Mouse (Mus musculus) heart, embryonic 13.5 days (tissue): ENCODE results near the gene Cited1. TPM values are rescaled to one million over a fixed set of nuclear protein-coding genes. Genes with fewer than 3 reads are reported as not detected.

ENCODE experiments used
- ATAC-seq: fragments of 200-750 bp; cut with Nextera tagmentation; 2 replicates; pipeline ENCODE4 v1.8.0; 2017; ENCODE audit warnings: moderate TSS enrichment; ENCODE audit not compliant: insufficient number of reproducible peaks, low FRiP score, low TSS enrichment; ENCODE audit errors: extremely low read depth
- H3K27ac ChIP-seq: fragments of 300-500 bp; sonication (generic); replicated peaks from 2 replicates; pipeline ENCODE4 v1.5.1; 2015; ENCODE audit warnings: moderate library complexity, mild to moderate bottlenecking, inconsistent platforms
- H3K27me3 ChIP-seq: fragments of 300-500 bp; sonication (generic); replicated peaks from 2 replicates; pipeline ENCODE4 v1.6.1; 2015; ENCODE audit warnings: mild to moderate bottlenecking, inconsistent platforms
- H3K36me3 ChIP-seq: fragments of 300-500 bp; sonication (generic); 2 replicates; pipeline ENCODE4 v1.6.1; 2015; ENCODE audit warnings: mild to moderate bottlenecking, inconsistent platforms
- H3K4me1 ChIP-seq: fragments of 300-500 bp; sonication (generic); 2 replicates; pipeline ENCODE4 v1.6.1; 2015; ENCODE audit warnings: inconsistent platforms
- H3K4me2 ChIP-seq: fragments of 300-500 bp; sonication (generic); 2 replicates; pipeline ENCODE4 v1.6.1; 2015; ENCODE audit warnings: inconsistent platforms, mild to moderate bottlenecking, moderate library complexity
- H3K4me3 ChIP-seq: fragments of 300-500 bp; sonication (generic); 2 replicates; pipeline ENCODE4 v1.5.1; 2015; ENCODE audit warnings: moderate library complexity, mild to moderate bottlenecking, inconsistent platforms
- H3K9ac ChIP-seq: fragments of 300-500 bp; sonication (generic); 2 replicates; pipeline ENCODE4 v1.6.1; 2015; ENCODE audit warnings: inconsistent platforms, mild to moderate bottlenecking, moderate library complexity
- H3K9me3 ChIP-seq: fragments of 300-500 bp; sonication (generic); 2 replicates; pipeline ENCODE4 v1.6.1; 2016; ENCODE audit warnings: inconsistent platforms
- whole genome bisulfite sequencing: fragments of 180-500 bp; shearing (Covaris S2); methylation state at CpG from one replicate; pipeline ENCODE4 v1.1.7; 2015; ENCODE audit warnings: mixed read lengths; 5-methylcytosine and 5-hydroxymethylcytosine counted together
- polyA plus RNA-seq: library from polyadenylated mRNA; unstranded; fragments of >200 nt; fragmentation: Nextera tagmentation; extraction: Ambion mirVana; gene quantifications from 2 replicates; pipeline ENCODE4 v1.2.1, GENCODE M21; 2015

Gene Cited1
- polyA plus RNA-seq: 644 and 701 TPM in 2 replicates

DNA sequence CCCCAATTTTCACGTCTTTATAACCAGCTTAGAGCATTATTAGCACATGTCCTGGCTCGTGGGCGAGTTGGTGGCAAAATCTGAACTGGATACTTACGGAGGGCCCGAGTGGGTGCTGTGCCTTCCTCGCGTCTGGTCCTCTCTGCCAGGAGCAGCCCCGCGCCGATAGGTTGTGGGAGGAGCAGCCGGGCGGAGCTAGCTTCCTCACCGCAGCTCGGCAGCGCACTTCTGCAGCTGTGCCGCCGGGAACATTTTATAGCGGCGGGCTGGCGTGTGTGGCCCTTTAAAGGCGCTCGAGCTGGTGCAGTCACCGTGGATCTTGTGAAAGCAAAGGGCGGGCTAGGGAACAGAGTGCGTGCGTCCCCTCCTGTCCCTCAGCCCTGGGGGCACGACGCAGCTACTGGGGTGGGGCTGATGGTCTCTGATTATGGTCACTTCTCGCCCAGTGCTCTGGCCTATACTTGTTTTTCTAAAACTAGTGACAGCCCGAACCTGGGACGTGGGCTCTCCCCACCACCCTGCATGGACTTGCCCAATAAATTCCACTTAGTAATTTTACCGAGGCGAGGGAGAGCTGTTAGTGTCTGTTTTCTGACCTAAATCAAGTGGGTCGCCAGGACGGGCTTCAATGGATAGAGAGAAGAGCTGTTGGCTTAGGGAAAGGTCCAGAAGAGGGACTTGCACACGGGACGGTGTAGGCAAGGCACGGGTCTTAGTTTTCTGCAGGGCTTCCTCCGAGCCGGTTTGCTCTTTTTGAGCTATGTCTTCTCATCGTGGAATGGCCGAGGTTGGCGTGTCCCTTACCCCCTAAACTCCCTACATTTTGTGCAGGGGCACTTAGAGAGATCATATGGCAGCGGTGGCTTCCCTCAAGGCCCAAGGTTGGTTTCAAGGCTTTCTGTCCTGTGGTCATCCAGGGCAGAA is at the start of gene Cited1:
TSS of gene Cited1 (minus strand) at position 245 of the 924 bp plus-strand sequence.
- H3K4me3 ChIP-seq: peak within 1 kb of the TSS; percentile 67
- H3K27me3 ChIP-seq: peaks cover 71% of the 10 kb centered on the region
- ATAC-seq: peak; percentile 52
- 0 out of 2 replicates have a peak, but pooled peaks cover 4% of the 10 kb centered on the region for H3K4me1 ChIP-seq
- WGBS: 12% methylated on average over 44 of the region's 44 CpGs
- H3K9me3 ChIP-seq: no peaks in the 10 kb centered on the region
- peak within 1 kb of the TSS; percentile 77 for H3K4me2 ChIP-seq
- H3K9ac ChIP-seq: peak within 1 kb of the TSS; percentile 84
- peaks cover 7% of the 10 kb centered on the region for H3K36me3 ChIP-seq
- peak within 1 kb of the TSS; percentile 74 for H3K27ac ChIP-seq

DNA sequence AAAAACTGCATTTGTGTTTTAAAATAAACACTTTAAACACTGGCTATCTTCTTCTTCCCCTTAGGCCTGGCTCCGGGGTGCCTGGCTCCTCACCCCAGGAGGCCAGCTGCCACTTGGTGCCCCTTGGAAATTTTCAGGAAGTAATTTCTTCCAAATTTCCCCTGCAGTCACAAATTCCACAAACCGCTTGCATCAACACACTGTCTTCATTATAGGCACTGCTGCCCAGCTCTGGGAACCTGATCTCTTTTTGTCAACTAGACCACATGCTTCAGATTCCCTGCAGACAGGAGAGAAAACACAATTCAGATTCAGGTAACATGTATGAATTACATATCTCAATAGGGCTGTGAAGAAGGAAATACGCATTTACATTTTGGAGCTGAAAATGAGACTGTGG is 32.9 kb upstream of the Cited1 start:
- Histone ChIP-seq H3K4me3 (no peak overlapping the region), H3K36me3 (no peaks in the 10 kb centered on the region), H3K4me1 (peaks cover 8% of the 10 kb centered on the region), H3K27ac (no peak overlapping the region), H3K9me3 (no peaks in the 10 kb centered on the region), H3K27me3 (peaks cover 23% of the 10 kb centered on the region; the same call in 1 of the 2 replicates), H3K9ac (no peak overlapping the region), H3K4me2 (no peak overlapping the region)
- WGBS: 66% methylated on average over 3 of the region's 3 CpGs
- no peak for ATAC-seq

DNA sequence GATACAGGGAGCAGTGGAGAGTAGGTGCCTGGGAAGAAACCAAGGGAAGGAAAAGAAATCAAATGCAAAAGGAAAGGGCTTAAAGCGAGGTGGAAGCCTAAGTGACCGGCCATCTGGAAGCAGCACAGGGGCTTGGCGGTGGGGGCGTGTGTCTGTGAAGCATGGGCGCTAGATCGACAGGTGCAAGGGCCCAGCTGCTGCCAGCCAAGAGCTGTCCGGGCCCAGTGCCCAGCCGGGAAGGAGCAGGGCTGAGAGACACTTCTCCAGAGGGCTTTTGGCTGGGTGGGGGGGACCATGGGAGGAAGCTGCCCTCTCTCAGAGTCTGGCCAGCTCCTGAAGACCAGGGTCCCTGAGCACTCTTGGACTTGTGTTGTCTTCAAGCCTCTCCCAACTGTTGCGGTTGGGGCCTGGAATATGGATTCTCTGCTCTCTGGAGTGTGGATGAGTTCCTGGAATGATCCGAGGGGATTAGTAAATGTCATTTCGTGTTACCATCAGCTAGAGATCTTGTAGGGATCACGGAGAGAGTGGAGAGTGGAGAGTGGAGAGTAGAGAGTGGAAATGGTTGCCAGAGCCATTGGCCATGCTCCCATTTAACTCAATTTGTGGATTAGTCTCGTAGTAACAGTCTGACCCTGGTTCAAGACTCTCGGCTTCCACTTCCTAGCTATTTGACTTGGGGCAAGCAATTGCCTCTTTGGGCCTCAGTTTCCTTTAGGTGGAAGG is 10.8 kb upstream of the Cited1 start:
- Histone ChIP-seq H3K27ac (no peak overlapping the region), H3K4me1 (no peaks in the 10 kb centered on the region), H3K4me2 (no peak overlapping the region), H3K9ac (no peak overlapping the region), H3K36me3 (no peaks in the 10 kb centered on the region), H3K4me3 (no peak overlapping the region), H3K9me3 (no peaks in the 10 kb centered on the region), H3K27me3 (peaks cover 54% of the 10 kb centered on the region)
- WGBS: 76% methylated on average over 14 of the region's 14 CpGs
- ATAC-seq: no peak

DNA sequence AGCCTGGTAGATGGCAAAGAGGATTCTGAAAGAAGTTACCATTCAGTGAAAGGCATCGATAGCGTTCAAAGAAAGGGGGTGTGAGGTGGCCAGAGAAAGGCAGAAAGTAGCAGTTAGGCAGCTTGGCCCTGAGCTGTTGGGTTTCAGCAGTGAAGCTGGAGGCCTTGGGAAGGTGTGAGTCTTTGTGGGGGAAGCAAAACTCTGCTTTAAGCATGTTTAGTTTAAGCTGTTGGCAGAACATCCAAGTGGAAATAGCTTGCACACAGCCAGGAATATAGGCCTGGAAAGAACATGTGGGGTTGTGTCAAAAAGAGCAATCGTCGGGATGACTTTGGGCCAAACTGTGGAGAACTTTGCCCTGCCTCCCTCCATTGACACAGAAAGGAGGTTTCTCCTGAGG is 7.8 kb upstream of the Cited1 start:
- no peak for ATAC-seq
- no peaks in the 10 kb centered on the region for H3K9me3 ChIP-seq
- no peak overlapping the region for H3K27ac ChIP-seq
- H3K27me3 ChIP-seq: peaks cover 49% of the 10 kb centered on the region
- H3K4me1 ChIP-seq: no peaks in the 10 kb centered on the region
- H3K4me3 ChIP-seq: no peak overlapping the region
- H3K9ac ChIP-seq: no peak overlapping the region
- H3K36me3 ChIP-seq: no peaks in the 10 kb centered on the region
- WGBS: 87% methylated on average over 4 of the region's 4 CpGs
- H3K4me2 ChIP-seq: no peak overlapping the region

DNA sequence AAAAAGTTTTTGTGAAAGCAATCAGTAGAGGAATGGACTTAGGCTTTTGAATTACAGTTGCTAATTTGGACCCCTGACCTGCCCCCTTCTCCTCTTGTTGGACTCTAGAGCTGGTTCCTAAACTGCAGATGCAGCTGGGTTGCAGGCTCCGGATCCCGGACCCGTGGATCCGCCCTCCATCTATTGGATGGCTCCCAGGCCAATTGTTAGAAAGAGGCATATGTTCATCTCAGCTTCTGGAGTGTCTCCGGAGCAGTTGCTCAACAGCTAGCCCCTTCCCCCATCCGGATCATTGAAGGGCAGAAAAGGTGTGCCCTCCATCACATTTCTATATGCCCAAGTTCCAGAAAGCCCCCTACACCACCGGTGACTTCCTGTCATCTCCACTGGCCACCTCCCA is 1.9 kb upstream of the Cited1 start:
- Histone ChIP-seq H3K36me3 (no peaks in the 10 kb centered on the region), H3K27ac (0 out of 2 replicates have a peak overlapping the region, but pooled peaks have one; percentile 15), H3K27me3 (peaks cover 58% of the 10 kb centered on the region), H3K4me2 (peak overlapping the region; percentile 77), H3K9me3 (no peaks in the 10 kb centered on the region), H3K4me3 (peak overlapping the region; percentile 67), H3K9ac (0 out of 2 replicates have a peak overlapping the region, but pooled peaks have one; percentile 28), H3K4me1 (0 out of 2 replicates have a peak, but pooled peaks cover 4% of the 10 kb centered on the region)
- no peak for ATAC-seq
- WGBS: 15% methylated on average over 7 of the region's 7 CpGs

DNA sequence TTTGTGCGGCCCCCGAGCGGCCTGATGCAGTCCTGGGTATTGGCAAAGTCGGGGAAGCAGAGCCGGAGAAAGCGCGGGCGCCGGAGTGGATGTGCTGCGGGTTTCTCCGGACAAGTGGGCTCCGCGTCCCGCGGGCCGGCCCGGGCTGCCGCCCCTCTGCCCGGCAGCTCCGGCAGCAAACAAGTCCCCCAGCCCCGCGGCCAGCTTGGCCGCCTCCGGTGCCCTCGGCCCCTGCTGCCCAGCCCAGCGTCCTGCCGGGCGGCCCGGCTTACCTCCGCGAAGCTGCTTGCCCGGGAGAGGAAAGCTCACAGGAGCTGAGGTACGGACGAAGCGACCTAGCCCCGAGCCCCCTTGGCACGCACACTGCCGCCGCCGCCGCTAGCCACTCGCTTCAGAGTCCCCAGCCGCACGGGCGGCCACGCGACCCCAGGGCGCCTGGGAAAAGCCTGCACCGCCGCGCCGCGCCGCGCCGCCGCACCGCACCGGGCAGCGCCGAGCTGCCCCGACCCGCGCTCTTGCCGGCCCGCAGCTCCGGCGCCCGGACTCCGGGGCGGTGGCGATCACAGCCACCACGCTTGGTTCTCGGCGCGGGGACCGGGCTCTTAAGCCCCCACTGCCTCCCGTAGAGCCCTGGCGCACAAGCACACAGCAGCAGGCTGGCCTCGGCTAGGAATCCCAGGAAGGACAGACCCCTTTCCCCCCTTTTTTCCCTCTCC is 602 bp downstream of the Cited1 start:
- Histone ChIP-seq H3K9me3 (no peaks in the 10 kb centered on the region), H3K27me3 (peaks cover 78% of the 10 kb centered on the region), H3K9ac (peak overlapping the region; percentile 84), H3K27ac (peak overlapping the region; percentile 74), H3K4me3 (peak overlapping the region; percentile 67), H3K4me2 (peak overlapping the region; percentile 77), H3K4me1 (0 out of 2 replicates have a peak, but pooled peaks cover 4% of the 10 kb centered on the region), H3K36me3 (peaks cover 11% of the 10 kb centered on the region)
- 12% methylated on average over 58 of the region's 80 CpGs for WGBS
- ATAC-seq: no peak

DNA sequence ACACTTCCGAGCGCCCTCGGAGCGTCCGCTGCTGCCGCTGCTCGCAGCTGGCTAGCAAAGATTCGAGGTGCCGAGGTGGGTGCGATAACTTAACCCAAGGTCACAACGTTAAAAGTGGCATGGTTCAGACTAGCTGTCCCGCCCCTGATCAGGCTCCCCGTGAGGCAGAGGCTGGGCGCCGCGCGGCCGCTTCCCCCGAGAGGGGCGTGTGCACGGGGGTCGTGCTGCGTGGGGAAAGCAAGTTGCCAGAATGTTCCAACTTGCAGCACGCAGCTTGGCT is 1.1 kb downstream of the Cited1 start:
- WGBS: 11% methylated on average over 24 of the region's 24 CpGs
- H3K9me3 ChIP-seq: no peaks in the 10 kb centered on the region
- H3K36me3 ChIP-seq: peaks cover 11% of the 10 kb centered on the region
- peak overlapping the region; percentile 67 for H3K4me3 ChIP-seq
- peaks cover 82% of the 10 kb centered on the region for H3K27me3 ChIP-seq
- no peak for ATAC-seq
- 0 out of 2 replicates have a peak, but pooled peaks cover 4% of the 10 kb centered on the region for H3K4me1 ChIP-seq
- H3K9ac ChIP-seq: peak overlapping the region; percentile 84
- H3K4me2 ChIP-seq: peak overlapping the region; percentile 77
- H3K27ac ChIP-seq: peak overlapping the region; percentile 74

DNA sequence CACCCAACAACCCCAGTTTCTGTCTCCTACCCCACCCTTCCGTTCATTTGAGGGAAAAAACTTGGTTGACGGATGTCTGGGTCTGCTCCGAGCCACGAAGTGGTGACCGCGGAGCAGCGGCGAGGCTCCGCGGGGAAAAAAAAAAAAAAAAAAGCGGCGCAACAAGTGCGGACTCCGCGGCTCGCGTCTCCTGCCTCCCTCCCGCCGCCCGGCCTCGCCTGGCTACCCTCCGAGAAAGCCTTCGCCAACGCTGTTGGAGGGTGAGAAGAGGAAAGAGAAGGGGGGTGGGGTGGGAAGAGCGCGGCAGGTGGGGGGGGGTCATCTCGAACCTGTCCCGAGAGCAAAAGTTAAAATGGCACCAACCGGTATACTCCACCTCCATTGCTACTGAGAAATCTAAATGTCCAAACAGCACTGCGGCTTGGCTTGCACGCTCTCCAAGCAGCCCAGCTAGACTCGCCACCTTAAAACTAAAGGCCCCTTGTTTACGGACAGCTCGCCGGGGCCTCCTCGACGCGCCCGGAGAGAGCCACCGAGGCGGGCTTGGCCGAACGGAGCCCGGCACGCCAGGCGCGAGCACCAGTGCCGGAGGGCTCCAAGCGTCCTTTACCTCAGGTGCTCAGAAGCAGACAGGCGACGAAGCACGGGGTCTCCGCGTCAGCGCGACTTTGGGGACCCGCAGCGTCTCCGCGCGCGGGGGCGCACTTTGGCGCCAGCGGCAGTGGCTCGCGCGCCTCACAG is 1.7 kb downstream of the Cited1 start:
- peak overlapping the region; percentile 67 for H3K4me3 ChIP-seq
- H3K4me1 ChIP-seq: 0 out of 2 replicates have a peak, but pooled peaks cover 4% of the 10 kb centered on the region
- H3K36me3 ChIP-seq: peaks cover 11% of the 10 kb centered on the region
- peak overlapping the region; percentile 74 for H3K27ac ChIP-seq
- H3K9me3 ChIP-seq: no peaks in the 10 kb centered on the region
- H3K27me3 ChIP-seq: peaks cover 82% of the 10 kb centered on the region
- peak overlapping the region; percentile 84 for H3K9ac ChIP-seq
- H3K4me2 ChIP-seq: peak overlapping the region; percentile 77
- no peak for ATAC-seq
- 10% methylated on average over 42 of the region's 68 CpGs for WGBS

DNA sequence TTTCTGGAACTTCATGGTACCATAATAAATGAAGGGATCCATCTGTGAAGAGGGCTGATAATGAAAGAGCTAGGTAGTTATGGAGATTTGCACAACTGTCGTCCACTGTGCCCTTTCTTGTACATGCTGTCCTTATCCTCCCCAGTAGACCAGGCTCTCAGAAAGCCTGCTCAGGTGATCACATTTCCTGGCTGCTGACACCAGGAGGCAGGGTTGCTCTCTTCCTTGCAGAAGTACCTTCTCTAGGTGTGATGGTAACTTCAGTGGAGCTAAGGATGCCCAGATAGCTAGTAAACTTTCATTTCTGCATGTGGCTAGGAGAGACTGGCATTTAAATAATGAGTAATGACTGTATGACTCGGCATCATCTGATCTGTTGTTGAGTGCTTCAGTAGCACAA is 7.6 kb downstream of the Cited1 start:
- 46% methylated on average over 2 of the region's 2 CpGs for WGBS
- Histone ChIP-seq H3K4me3 (no peak overlapping the region), H3K9ac (no peak overlapping the region), H3K9me3 (no peaks in the 10 kb centered on the region), H3K27me3 (peaks cover 62% of the 10 kb centered on the region), H3K4me1 (no peaks in the 10 kb centered on the region), H3K4me2 (no peak overlapping the region), H3K36me3 (peaks cover 11% of the 10 kb centered on the region), H3K27ac (no peak overlapping the region)
- no peak for ATAC-seq

DNA sequence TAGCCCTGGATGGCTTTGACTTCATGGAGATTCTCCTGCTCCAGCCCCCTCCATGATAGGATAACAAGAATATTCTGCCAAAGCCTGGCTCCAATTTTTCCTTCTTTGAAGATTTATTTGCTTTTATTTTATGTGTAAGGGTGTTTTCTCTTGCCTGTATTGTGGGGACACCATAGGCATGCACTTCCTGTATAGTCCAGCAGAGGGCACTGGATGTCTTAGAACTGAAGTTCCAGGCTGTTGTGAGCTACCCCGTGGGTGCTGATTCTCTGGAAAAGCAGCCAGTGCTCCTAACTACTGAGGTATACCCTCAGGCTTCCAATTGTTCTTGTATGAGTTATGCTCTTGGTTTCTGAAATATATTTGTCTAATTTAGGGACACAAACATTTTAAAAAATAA is 32.9 kb downstream of the Cited1 start:
- 12% methylated on average over 1 of the region's 1 CpGs for WGBS
- no peaks in the 10 kb centered on the region for H3K27me3 ChIP-seq
- H3K27ac ChIP-seq: no peak overlapping the region
- no peaks in the 10 kb centered on the region for H3K9me3 ChIP-seq
- no peaks in the 10 kb centered on the region for H3K36me3 ChIP-seq
- no peaks in the 10 kb centered on the region for H3K4me1 ChIP-seq
- no peak overlapping the region for H3K9ac ChIP-seq
- no peak overlapping the region for H3K4me2 ChIP-seq
- ATAC-seq: no peak
- H3K4me3 ChIP-seq: no peak overlapping the region
